Mouse (Mus musculus) kidney, adult 2 months (tissue): ENCODE results near the gene Zfp36l2.

Source experiments
- CTCF ChIP-seq: fragments of 200-500 bp; conservative IDR thresholded peaks from 2 replicates; pipeline ENCODE4 v1.5.1; 2011; ENCODE audit warnings: low read depth, mild to moderate bottlenecking, control low read depth, low read length, moderate library complexity, mixed read lengths; ENCODE audit not compliant: insufficient read depth, insufficient read length
- POLR2A ChIP-seq: fragments of 200-500 bp; IDR thresholded peaks from one replicate; pipeline ENCODE4 v1.6.1; 2011; ENCODE audit warnings: low read depth, low read length, control low read depth

DNA sequence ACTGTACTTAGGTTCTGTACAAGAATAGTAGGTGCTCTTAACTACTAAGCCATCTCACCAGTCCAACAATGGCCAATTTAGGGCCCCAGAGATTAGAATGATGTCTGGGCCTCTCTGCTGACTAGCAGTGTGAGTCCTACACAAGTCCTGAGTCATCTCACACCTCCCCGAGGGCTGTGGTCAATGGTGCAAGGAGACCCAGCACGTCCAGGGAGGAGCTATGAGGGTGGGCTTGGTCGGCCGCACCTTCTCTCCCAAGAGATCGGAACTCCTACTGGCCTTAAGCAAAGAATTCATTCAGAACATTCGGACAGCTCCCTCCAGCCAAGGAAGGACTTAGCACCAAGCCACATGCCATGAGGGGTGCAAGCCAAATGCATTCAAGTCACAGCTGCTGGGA lies 36.4 kb downstream of the Zfp36l2 start:
- TF ChIP-seq CTCF (no peak), POLR2A (no peak)
